Mouse (Mus musculus): ENCODE measurements around the gene Gusb. TPM values are rescaled to one million over a fixed set of nuclear protein-coding genes. Genes with fewer than 3 reads are reported as not detected.
"Not testable (repeated sequence)": the region's sequence is repeated elsewhere in the genome, so short reads cannot be mapped to it uniquely, and the experiment has no call there.

The Gusb gene
- polyA plus RNA-seq, 1 experiment from 2014 or later = 33.3 TPM

DNA sequence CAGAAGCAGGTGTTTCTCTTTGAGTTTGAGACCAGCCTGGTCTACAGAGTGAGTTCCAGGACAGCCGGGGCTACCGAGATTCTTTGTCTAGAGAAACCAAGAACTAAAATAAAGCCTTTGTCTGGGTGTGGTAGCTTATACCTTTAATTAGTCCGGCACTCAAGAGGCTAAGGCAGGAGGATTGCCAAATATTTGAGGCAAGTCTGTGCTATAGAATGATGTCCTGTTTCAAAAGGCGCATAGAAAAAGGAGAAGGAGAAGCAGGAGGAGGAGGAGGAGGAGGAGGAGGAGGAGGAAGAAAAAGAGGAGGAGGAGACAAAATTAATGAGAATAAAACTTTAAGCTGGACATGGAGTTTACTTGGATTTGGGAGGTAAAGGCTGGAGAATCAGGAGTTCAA, 39.6 kb downstream of the Gusb start:
- Histone ChIP-seq H3K36me3 (no peaks in the 10 kb centered on the region), H3K4me3 (no peak overlapping the region), H3K27me3 (no peaks in the 10 kb centered on the region), H3K4me1 (replicated peaks) (no peaks in the 10 kb centered on the region), H3K9me3 (no peaks in the 10 kb centered on the region), H3K9ac (no peak overlapping the region), H3K27ac (replicated peaks) (no peak overlapping the region), H3K4me2 (no peak overlapping the region)
- ATAC-seq (ENCODE audit: low read depth) = no peak
- 79% methylated on average over 4 of the region's 4 CpGs for WGBS

DNA sequence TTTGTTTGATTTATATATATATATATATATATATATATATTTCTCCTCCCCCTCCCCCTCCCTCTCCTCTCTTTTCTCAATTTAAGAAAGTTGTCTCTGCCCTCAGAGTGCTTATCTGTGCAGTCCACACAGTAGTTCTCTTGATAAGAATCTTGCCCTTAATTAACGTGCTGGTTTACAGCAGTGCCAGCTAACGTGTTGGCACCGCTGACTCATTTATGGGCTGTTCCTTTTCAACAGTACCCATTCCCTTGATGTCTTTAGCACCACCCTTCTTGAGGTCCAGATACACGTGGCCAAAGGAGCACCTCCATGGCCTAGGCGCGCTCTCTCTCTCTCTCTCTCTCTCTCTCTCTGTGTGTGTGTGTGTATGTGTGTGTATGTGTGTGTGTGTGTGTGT, 47.1 kb downstream of the Gusb start:
- Histone ChIP-seq H3K4me2 (no peak overlapping the region), H3K9ac (no peak overlapping the region), H3K9me3 (no peaks in the 10 kb centered on the region), H3K36me3 (no peaks in the 10 kb centered on the region), H3K4me3 (no peak overlapping the region), H3K27ac (replicated peaks) (no peak overlapping the region), H3K4me1 (replicated peaks) (no peaks in the 10 kb centered on the region), H3K27me3 (no peaks in the 10 kb centered on the region)
- no peak for ATAC-seq (ENCODE audit: low read depth)
- 91% methylated on average over 6 of the region's 6 CpGs for WGBS

DNA sequence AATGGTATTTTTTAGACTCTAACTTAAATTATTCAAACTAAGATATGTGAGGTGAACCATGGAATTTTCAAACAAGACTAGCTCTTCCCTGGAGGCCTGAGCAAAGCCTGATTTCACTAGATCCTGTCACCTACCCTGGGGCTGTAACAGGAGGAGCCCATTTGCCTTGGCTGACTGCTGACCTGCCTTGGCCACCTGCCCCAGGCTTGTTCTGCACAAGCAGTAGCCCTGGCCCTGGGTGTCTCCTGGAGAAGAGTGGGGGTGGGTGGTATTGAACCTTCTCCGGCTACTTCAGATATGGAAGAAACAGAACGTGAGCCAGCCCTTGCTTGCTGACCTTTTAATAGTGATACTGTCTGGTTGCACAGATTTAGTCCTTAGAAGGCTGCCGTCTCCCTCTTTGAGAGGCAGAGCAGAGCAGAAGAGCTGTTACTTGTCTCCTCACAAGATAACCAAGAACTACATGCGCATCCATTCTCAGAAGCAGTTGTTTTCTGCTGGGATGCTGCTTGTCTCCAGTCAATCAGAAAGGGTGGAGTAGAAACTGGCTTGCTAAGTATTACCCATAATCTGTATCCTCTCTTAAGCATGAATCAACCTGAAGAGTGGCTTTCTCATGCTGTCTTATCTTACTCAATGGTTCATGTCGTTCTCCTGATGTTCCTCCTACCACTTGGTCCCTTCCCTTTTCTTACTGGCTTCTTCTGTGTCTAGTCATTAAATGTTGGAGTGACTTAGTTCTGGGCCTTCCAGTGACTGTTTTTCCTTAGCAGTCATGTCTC, 48.2 kb downstream of the Gusb start:
- no peak for ATAC-seq (ENCODE audit: low read depth)
- Histone ChIP-seq H3K4me3 (no peak overlapping the region), H3K9ac (no peak overlapping the region), H3K4me1 (replicated peaks) (no peaks in the 10 kb centered on the region), H3K36me3 (no peaks in the 10 kb centered on the region), H3K27me3 (no peaks in the 10 kb centered on the region), H3K9me3 (no peaks in the 10 kb centered on the region), H3K4me2 (no peak overlapping the region), H3K27ac (replicated peaks) (no peak overlapping the region)
- 86% methylated on average over 5 of the region's 5 CpGs for WGBS

DNA sequence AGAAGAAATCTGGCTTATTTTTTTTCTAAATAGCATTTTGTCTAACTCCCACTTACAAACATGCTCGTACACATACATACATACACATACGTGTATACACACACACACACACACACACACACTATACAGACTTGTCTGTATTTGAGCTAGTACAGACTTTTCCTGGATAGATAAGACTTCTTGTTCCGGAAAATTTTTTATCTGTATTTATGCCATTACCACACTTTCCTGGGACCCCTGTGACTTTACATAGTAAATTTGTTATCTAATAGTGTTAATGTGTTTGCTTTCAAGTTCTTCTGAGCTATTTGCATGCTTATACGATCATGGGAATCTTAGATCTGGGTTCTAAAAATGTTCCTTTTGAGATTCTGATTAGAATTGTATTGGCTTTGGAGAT, 50.7 kb downstream of the Gusb start:
- H3K9ac ChIP-seq = no peak overlapping the region
- H3K4me2 ChIP-seq = no peak overlapping the region
- H3K27ac ChIP-seq (replicated peaks) = no peak overlapping the region
- no peak overlapping the region for H3K4me3 ChIP-seq
- WGBS = 98% methylated on average over 4 of the region's 4 CpGs
- H3K27me3 ChIP-seq = no peaks in the 10 kb centered on the region
- H3K4me1 ChIP-seq (replicated peaks) = no peaks in the 10 kb centered on the region
- ATAC-seq (ENCODE audit: low read depth) = no peak
- H3K9me3 ChIP-seq = no peaks in the 10 kb centered on the region
- H3K36me3 ChIP-seq = no peaks in the 10 kb centered on the region

DNA sequence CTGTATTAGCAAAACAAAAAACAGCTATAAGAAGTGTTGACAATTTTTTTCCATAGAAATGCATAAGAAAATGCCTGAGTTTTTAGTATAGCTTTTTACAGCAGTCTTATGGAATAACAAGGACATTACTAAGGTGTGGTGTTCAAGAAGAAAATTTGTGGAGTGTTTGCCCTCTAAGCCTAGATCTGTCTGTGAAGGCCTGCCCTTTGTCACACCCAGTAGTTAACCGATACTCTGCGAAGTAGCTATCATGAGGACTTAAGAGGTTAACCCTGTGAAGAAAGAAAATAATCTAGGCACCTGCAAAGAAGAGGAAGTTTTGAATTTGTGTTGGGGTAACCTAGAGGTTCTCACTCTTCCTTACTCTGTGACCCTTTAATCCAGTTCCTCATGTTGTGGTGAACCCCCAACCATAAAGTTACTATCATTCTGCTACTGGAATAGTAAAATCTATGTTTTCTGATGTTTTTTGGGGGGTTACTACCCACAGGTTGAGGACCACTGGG, 55.3 kb downstream of the Gusb start:
- Histone ChIP-seq H3K4me2 (no peak overlapping the region), H3K4me3 (no peak overlapping the region), H3K9ac (no peak overlapping the region), H3K4me1 (replicated peaks) (peaks cover 11% of the 10 kb centered on the region), H3K27ac (replicated peaks) (no peak overlapping the region), H3K27me3 (no peaks in the 10 kb centered on the region), H3K9me3 (no peaks in the 10 kb centered on the region), H3K36me3 (no peaks in the 10 kb centered on the region)
- ATAC-seq (ENCODE audit: low read depth) = no peak
- 89% methylated on average over 2 of the region's 2 CpGs for WGBS

DNA sequence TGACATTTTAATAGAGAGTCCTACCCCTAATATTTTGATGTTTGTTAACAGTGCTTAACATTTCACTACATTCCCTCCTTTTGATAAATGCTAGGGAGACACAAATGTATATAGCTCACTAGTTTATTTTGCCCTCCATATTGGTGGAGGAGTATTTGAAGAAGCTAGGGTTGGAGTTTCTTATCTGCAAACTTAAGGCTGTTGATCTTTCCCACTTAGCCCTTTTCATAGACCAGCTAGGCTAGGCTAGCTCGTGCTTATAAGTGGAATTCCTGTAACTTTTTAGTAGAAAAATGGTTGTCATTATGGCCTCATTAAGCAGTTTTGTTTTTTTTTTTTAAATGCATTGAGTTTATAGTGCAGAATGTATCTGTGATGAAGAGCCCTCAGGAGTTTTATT, 59.4 kb downstream of the Gusb start:
- WGBS = 88% methylated on average over 1 of the region's 1 CpGs
- Histone ChIP-seq H3K4me3 (no peak overlapping the region), H3K27ac (replicated peaks) (no peak overlapping the region), H3K36me3 (no peaks in the 10 kb centered on the region), H3K4me1 (replicated peaks) (peaks cover 12% of the 10 kb centered on the region), H3K9me3 (no peaks in the 10 kb centered on the region), H3K9ac (no peak overlapping the region), H3K27me3 (no peaks in the 10 kb centered on the region), H3K4me2 (peak overlapping the region; percentile 20; the same call in 1 of the 2 replicates)
- ATAC-seq (ENCODE audit: low read depth) = no peak

DNA sequence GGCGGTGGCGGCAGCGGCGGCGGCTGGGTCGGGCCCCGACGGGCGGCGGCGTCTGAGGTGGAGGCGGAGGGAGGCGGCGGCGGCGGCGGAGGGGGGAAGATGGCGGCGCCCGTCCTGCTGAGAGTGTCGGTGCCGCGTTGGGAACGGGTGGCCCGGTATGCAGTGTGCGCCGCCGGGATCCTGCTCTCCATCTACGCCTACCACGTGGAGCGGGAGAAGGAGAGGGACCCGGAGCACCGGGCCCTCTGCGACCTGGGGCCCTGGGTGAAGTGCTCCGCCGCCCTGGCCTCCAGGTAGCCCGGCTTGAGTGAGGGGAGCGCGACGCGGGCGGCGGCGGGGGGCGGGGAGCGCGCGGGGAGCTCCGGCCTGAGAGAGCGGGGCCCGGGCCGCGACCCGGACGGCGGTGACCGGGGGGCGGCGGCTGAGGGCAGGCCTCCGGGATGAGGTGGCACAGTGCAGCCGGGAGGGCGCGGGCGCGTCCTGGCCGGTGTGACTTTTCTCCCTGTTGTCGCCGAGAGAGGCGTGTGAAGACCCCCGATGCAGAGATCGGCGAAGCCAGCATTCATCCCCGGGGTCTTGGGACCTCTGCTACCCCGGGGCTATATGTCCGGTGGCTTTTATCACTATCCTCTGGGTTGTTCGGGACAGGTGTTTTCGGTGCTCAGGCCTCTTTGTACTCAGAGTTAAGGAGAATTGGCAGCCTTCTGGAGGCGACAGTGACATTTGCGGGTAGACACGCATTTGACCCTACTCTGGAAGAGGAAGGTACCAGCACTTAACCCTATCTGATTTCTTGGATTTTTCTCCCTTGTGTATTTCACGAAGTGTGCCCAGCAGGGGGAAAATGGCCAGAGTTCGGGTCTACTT, 60.5 kb downstream of the Gusb start:
- not testable (repeated sequence) for H3K9me3 ChIP-seq, H3K27me3 ChIP-seq, H3K36me3 ChIP-seq
- Histone ChIP-seq H3K4me2 (peak overlapping the region; percentile 81), H3K4me1 (replicated peaks) (peaks cover 12% of the 10 kb centered on the region), H3K4me3 (peak overlapping the region; percentile 77), H3K27ac (replicated peaks) (peak overlapping the region; percentile 81), H3K9ac (peak overlapping the region; percentile 87)
- WGBS = under 1% methylated on average over 51 of the region's 82 CpGs
- peak; percentile 74 for ATAC-seq (ENCODE audit: low read depth)

DNA sequence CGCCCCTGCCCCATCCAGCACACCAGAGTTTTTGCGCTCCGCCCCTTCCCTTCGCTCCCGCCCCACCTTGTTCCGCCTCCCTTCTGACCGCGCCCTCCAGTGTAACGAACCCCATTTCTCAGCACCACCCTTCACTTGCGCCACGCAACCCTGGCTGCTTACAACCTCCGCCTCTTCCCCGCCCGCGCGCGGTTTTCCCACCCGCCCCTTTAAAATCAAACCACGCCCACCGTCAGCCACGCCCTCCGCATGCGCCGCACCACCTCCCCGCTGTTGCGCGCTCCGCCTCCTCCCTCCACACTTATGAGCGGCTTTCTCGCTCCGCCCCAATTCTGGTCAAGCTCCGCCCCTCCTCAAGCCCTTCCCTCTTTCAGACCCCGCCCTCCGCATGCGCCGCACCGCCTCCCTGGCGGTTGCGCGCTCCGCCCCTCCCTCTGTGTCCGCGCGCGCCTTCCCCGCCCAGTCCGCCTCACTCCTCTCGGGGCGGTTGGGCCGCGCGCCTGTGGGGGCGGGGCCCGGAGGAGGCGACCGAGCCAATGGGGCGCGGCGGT, 61.3 kb downstream of the Gusb start, which contains the start of gene Vkorc1l1:
Vkorc1l1 (plus strand) TSS at position 476 of the 551 bp plus-strand sequence.
- peak within 1 kb of the TSS; percentile 81 for H3K4me2 ChIP-seq
- H3K36me3 ChIP-seq = no peaks in the 10 kb centered on the region
- peak within 1 kb of the TSS; percentile 81 for H3K27ac ChIP-seq (replicated peaks)
- peak within 1 kb of the TSS; percentile 87 for H3K9ac ChIP-seq
- H3K27me3 ChIP-seq = no peaks in the 10 kb centered on the region
- under 1% methylated on average over 54 of the region's 59 CpGs for WGBS
- peak within 1 kb of the TSS; percentile 77 for H3K4me3 ChIP-seq
- peaks cover 12% of the 10 kb centered on the region for H3K4me1 ChIP-seq (replicated peaks)
- ATAC-seq (ENCODE audit: low read depth) = peak; percentile 96
- H3K9me3 ChIP-seq = no peaks in the 10 kb centered on the region

DNA sequence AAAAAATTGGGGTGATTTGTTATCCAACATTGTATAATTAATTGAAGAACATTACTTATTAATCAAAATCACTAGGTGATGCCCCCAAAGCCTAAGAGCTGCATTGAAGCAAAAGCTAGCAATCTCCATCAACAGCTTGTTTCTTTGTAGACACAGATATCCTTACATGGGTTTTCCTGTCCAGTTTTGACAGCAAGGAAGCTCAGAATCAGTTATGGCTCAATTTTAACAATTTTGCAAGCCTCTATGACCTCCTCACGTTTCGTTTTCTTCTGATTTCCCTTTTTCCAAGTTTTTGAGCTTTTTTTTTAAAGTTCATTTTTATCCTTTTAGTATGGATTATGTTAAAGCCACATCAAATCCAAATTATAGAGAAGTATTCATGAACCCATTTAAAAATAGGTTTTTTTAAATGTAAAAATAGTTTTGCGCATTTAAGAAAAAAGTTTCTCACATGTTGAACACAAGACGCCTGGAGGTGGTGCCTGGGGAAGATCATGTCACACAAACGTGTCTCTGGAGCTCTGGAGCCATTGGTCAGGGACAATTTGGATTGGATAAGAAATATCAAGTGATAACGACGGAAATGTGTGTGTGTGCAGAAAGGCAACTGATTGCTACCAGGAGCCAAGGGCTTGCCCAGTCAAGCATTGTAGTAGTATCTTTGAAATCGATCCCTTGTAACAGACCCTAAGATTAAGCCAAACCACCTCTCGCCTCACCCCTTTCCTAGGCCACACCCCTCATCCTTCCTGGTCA, 61.9 kb downstream of the Gusb start:
- Histone ChIP-seq H3K4me1 (replicated peaks) (peaks cover 12% of the 10 kb centered on the region), H3K27ac (replicated peaks) (peak overlapping the region; percentile 71), H3K4me3 (peak overlapping the region; percentile 77), H3K9me3 (no peaks in the 10 kb centered on the region), H3K9ac (peak overlapping the region; percentile 54; the same call in 1 of the 2 replicates), H3K27me3 (no peaks in the 10 kb centered on the region), H3K4me2 (peak overlapping the region; percentile 53), H3K36me3 (no peaks in the 10 kb centered on the region)
- no peak; the same call in 1 of the 2 replicates for ATAC-seq (ENCODE audit: low read depth)
- 9% methylated on average over 9 of the region's 9 CpGs for WGBS

DNA sequence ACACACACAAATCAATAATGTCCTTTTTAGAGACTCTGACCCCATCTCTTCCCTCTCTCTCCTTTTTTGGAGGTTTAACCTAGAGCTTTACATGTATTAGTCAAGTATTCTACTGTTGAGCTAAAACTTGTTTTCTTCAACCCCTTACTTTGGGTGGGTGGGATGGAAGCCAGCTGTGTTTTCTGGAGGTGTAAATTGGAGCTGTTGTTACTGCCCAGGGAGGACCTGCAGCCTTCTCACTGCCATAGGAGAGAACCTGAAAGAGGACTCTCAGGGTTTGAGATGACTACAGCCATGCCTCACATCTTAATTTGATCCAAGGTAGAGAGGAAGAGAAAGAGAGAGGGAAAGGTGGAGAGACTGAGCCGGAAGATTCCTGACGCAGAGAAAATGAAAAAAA, 62.6 kb downstream of the Gusb start:
- Histone ChIP-seq H3K9me3 (no peaks in the 10 kb centered on the region), H3K27ac (replicated peaks) (no peak overlapping the region), H3K27me3 (no peaks in the 10 kb centered on the region), H3K4me2 (no peak overlapping the region), H3K4me1 (replicated peaks) (peaks cover 12% of the 10 kb centered on the region), H3K4me3 (no peak overlapping the region), H3K9ac (no peak overlapping the region), H3K36me3 (no peaks in the 10 kb centered on the region)
- ATAC-seq (ENCODE audit: low read depth) = no peak
- WGBS = 63% methylated on average over 2 of the region's 2 CpGs

Measured in neural tube, embryonic 13.5 days (tissue).